Mouse (Mus musculus): ENCODE results near the gene Atp6v1b1. TPM values are rescaled to one million over a fixed set of nuclear protein-coding genes. Genes with fewer than 3 reads are reported as not detected.

Gene Atp6v1b1
- polyA plus RNA-seq (2015; fragmentation: Nextera tagmentation; extraction: Ambion mirVana): not detected in 2 replicates

DNA sequence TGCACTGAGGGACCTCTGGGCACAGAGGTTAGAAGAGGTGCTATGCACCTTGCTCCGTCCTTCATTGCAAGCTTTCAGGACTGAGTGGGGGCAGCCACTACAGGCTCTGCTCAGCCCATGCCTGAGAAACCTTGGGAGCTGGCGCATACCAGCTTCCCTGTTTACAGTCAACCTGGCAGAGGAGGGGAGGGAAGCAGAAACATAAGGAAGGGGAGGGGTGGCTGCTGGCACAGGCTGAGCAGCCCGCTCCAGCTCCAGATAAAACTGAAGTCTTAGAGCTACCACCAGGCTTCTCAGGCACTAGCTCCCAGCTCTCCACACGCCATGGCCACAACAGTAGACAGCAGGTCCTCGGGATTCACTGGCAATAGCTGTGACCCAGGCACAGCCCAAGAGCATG is at the start of gene Atp6v1b1:
Gene Atp6v1b1, plus strand, starts transcription at position 230 of the 400 bp plus-strand sequence.

DNA sequence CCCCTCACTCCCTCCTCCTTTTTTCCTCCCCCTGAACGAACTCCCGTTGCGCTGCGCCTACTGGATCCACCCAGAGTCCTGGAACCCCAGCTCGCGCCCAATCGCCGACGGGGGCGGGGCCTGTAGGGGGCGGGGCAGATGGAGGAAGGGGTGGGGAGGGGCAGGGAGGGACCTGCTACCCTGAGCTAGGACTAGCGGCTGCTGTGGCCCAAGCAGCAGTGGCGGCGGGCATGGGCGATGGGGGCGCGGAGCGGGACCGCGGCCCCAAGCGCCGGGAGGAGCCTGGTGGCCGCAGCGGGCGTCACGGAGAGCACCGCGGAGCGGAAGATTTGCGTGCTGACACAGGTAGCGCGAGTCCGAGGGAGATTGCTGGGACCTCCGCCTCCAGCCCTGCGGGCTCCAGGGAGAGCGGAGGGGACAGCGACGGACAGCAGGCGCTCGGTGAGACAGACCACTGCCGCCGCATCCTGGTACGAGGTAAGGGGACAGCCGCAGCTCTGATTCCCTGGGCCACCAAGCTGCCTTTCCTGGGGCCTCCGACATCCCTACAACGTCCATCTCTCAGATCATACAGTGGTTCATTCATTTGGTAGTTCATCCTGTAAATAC is 31.6 kb upstream of the Atp6v1b1 start, which contains the start of gene Vax2:
Gene Vax2, plus strand, starts transcription at position 198 of the 609 bp plus-strand sequence.

DNA sequence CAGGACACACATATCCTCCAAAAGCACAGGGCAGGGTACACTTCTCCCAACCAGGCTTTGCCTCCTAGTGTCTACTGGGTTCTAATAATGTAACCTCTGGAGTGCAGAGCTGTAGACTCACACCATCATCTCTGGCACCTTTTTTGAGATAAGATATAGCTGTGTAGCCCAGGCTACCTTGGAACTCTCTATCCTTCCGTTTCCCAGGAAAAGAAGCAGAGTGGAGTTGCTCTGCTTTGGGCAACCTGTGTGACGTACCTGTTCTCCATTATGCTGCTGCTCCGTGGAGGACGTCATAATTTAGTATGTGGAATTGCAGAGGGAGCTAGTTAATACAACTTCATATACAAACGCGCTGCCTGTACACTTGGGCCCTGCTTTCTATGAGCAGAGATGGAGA is 19.6 kb downstream of the Atp6v1b1 start, which contains the start of gene Ankrd53:
Gene Ankrd53, plus strand, starts transcription at position 301 of the 400 bp plus-strand sequence.

DNA sequence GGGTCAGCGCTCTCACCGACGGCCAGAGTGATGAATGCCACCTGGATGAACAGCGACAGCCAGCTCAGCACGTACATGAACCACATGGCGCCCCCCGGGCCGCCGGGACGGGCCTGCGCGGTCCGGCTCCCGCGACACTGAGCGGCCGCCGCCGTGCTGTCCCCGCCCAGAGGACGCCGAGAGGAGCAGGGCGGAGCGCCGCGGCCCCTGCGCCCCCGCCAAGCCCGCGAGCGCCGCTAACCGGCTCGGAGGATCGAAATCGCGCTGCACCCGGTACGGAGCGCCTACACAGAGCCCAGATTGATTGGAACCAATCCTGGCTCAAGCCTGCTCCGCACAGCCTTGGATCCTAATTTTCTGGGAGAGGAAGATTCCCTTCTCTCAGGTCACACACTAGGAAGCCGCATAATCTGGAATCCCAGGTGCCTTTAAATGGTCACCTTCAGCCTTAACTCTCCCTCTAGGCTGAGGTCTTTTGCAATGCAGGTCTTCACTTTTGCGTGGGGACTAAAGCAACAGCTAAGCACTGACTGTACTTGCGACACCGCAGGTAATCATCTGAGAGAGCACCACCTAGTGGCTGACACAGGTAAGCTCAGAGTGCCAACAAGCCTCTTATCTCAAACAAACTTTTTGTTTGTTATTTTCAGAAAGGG is 33.0 kb downstream of the Atp6v1b1 start, which contains the start of gene Tex261:
Gene Tex261, minus strand, starts transcription at position 176 of the 656 bp plus-strand sequence.

DNA sequence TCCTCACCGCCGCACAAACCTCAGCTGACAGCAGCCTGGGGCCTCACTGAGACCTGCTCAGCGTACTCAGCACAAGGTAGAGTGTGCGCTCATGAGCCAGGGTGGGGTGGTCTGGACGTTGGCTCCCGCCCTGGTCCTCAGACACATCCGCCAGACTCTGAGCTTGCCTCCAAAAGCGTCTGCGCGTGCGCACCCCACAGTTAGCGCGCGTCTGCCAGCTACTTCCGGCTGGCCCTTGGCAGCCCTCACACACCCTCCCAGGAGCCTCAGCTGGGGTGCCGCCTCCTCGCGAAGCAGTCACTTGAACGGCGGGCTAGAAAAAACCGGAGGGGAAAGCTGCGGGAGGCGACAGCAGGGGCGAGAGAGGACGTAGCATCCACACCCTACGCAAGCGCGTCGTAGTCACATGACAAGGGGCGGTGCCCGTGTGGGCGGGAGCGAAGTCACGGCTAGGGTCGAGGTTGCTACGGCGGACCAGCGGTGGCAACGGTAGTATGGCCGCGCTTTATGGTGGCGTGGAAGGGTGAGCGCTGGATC is 52.0 kb downstream of the Atp6v1b1 start, which contains the start of gene Nagk:
Gene Nagk, plus strand, starts transcription at position 223 of the 537 bp plus-strand sequence.

Other genes with a start within 250 kb of the Atp6v1b1 start
- gene Dguok, start 236.0 kb upstream of the Atp6v1b1 start, polyA plus RNA-seq (2015; fragmentation: Nextera tagmentation; extraction: Ambion mirVana): 38.2 and 46.1 TPM in 2 replicates
- gene Actg2, start 206.7 kb upstream of the Atp6v1b1 start, polyA plus RNA-seq (2015; fragmentation: Nextera tagmentation; extraction: Ambion mirVana): 13.0 and 19.5 TPM in 2 replicates
- 12.8 and 14.4 TPM in 2 replicates for gene Stambp, start 170.3 kb upstream of the Atp6v1b1 start, polyA plus RNA-seq (2015; fragmentation: Nextera tagmentation; extraction: Ambion mirVana)
- gene Clec4f, start 86.8 kb upstream of the Atp6v1b1 start, polyA plus RNA-seq (2015; fragmentation: Nextera tagmentation; extraction: Ambion mirVana): 0.07 and 0.08 TPM in 2 replicates
- gene Cd207, start 65.1 kb upstream of the Atp6v1b1 start, polyA plus RNA-seq (2015; fragmentation: Nextera tagmentation; extraction: Ambion mirVana): not detected in 2 replicates
- gene Vax2, start 31.7 kb upstream of the Atp6v1b1 start, polyA plus RNA-seq (2015; fragmentation: Nextera tagmentation; extraction: Ambion mirVana): not detected in 2 replicates
- gene Ankrd53, start 19.7 kb downstream of the Atp6v1b1 start, polyA plus RNA-seq (2015; fragmentation: Nextera tagmentation; extraction: Ambion mirVana): not detected in 2 replicates
- 63.7 and 66.6 TPM in 2 replicates for gene Tex261, start 32.8 kb downstream of the Atp6v1b1 start, polyA plus RNA-seq (2015; fragmentation: Nextera tagmentation; extraction: Ambion mirVana)
- gene Nagk, start 52.0 kb downstream of the Atp6v1b1 start, polyA plus RNA-seq (2015; fragmentation: Nextera tagmentation; extraction: Ambion mirVana): 22.9 and 27.3 TPM in 2 replicates
- 4.1 and 5.4 TPM in 2 replicates for gene Paip2b, start 88.8 kb downstream of the Atp6v1b1 start, polyA plus RNA-seq (2015; fragmentation: Nextera tagmentation; extraction: Ambion mirVana)
- gene Zfp638, start 124.1 kb downstream of the Atp6v1b1 start, polyA plus RNA-seq (2015; fragmentation: Nextera tagmentation; extraction: Ambion mirVana): 27.9 and 30.9 TPM in 2 replicates